Mouse (Mus musculus): ENCODE data around the gene Fgf18.

DNA sequence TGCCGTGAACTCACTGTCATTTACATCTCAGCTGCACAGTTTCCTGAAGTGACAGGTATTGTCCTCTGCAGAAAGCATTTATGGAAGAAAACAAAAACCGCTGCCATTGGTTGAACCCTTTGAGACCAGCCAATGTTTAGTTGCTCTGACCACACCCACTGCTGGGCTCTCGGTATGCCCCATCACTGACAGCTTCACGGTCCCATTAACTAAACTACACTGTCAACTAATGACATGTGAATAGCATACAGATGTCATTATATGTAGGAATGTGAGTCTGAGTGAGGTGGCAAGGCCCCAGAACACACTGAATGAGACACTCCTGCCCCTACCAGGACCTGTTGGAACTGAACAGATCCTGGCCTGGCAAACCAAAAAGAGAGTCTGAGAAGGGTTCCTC is 47.8 kb downstream of the Fgf18 start:
- TF ChIP-seq CTCF (IDR thresholded peaks at IDR 0.05; ENCODE audit: control insufficient read depth, insufficient read depth, insufficient replicate concordance, low read depth, low read length) (no peak), POLR2A (IDR thresholded peaks at IDR 0.05; ENCODE audit: control insufficient read depth, low read depth, low read length) (no peak)

All from testis, adult 2 months (tissue).